Mouse (Mus musculus) myocyte (in vitro differentiated cells): ENCODE results near the gene Tmem219. TPM values are rescaled to one million over a fixed set of nuclear protein-coding genes. Genes with fewer than 3 reads are reported as not detected.

ENCODE experiments used
- H3K27me3 ChIP-seq: one replicate; pipeline ENCODE4 v1.6.1; 2011; ENCODE audit not compliant: control insufficient read depth, insufficient read depth, insufficient read length
- H3K36me3 ChIP-seq: one replicate; pipeline ENCODE4 v1.6.1; 2011; ENCODE audit not compliant: control insufficient read depth, insufficient read depth
- H3K4me2 ChIP-seq: one replicate; pipeline ENCODE4 v1.6.1; 2011; ENCODE audit warnings: low read depth, control low read depth
- H3K4me3 ChIP-seq: one replicate; pipeline ENCODE4 v1.5.1; 2011; ENCODE audit warnings: mild to moderate bottlenecking, control low read depth, moderate library complexity
- H3K79me2 ChIP-seq: one replicate; pipeline ENCODE4 v1.6.1; 2011; ENCODE audit not compliant: control insufficient read depth, insufficient read depth
- H3ac ChIP-seq: one replicate; pipeline ENCODE4 v1.6.1; 2011; ENCODE audit not compliant: control insufficient read depth, insufficient read length
- CEBPB ChIP-seq: IDR thresholded peaks from 2 replicates; pipeline ENCODE4 v1.6.1; 2011; ENCODE audit warnings: mild to moderate bottlenecking, moderate library complexity; ENCODE audit not compliant: poor library complexity, insufficient read depth, severe bottlenecking
- E2F4 ChIP-seq: IDR thresholded peaks from one replicate; pipeline ENCODE4 v1.6.1; 2011; ENCODE audit warnings: mild to moderate bottlenecking, control low read depth, moderate library complexity; ENCODE audit not compliant: insufficient read depth
- MAX ChIP-seq: IDR thresholded peaks from one replicate; pipeline ENCODE4 v1.6.1; 2011; ENCODE audit warnings: low read depth, mild to moderate bottlenecking, control low read depth
- MYOD1 ChIP-seq, 3 experiments: IDR thresholded peaks; one replicate each; pipeline ENCODE4 v1.6.1; 2011; ENCODE audit warnings: control low read depth in 2 of 3, low read depth in 2 of 3, mild to moderate bottlenecking in 2 of 3, moderate library complexity in 1 of 3; ENCODE audit not compliant: insufficient read length in 2 of 3, control insufficient read depth in 1 of 3
- MYOG ChIP-seq, 3 experiments: IDR thresholded peaks; one replicate each; pipeline ENCODE4 v1.6.1; 2011; ENCODE audit warnings: control low read depth in 2 of 3, low read depth in 2 of 3, mild to moderate bottlenecking in 2 of 3; ENCODE audit not compliant: insufficient read length in 2 of 3, control insufficient read depth in 1 of 3, insufficient read depth in 1 of 3
- POLR2A ChIP-seq: IDR thresholded peaks from one replicate; pipeline ENCODE4 v1.6.1; 2011; ENCODE audit warnings: low read depth, mild to moderate bottlenecking, control low read depth, moderate library complexity; ENCODE audit not compliant: insufficient read length
- POLR2AphosphoS2 ChIP-seq: IDR thresholded peaks from one replicate; pipeline ENCODE4 v1.6.1; 2011; ENCODE audit warnings: low read depth, control low read depth; ENCODE audit not compliant: insufficient read length
- REST ChIP-seq: IDR thresholded peaks from one replicate; pipeline ENCODE4 v1.6.1; 2011; ENCODE audit warnings: mild to moderate bottlenecking, control low read depth, moderate library complexity; ENCODE audit not compliant: insufficient read depth, insufficient read length
- SRF ChIP-seq: IDR thresholded peaks from one replicate; pipeline ENCODE4 v1.6.1; 2011; ENCODE audit warnings: low read depth; ENCODE audit not compliant: control insufficient read depth, insufficient read length
- TCF12 ChIP-seq: IDR thresholded peaks from one replicate; pipeline ENCODE4 v1.6.1; 2011; ENCODE audit warnings: mild to moderate bottlenecking, control low read depth; ENCODE audit not compliant: poor library complexity, insufficient read depth, severe bottlenecking
- TCF3 ChIP-seq: IDR thresholded peaks from one replicate; pipeline ENCODE4 v1.6.1; 2011; ENCODE audit warnings: low read depth, control low read depth; ENCODE audit not compliant: insufficient read length
- USF1 ChIP-seq: IDR thresholded peaks from one replicate; pipeline ENCODE4 v1.6.1; 2011; ENCODE audit warnings: low read depth, mild to moderate bottlenecking, control low read depth, moderate library complexity
- polyA plus RNA-seq: library from polyadenylated mRNA; unstranded; fragments of >200 nt; fragmentation: generic; extraction: Trizol; gene quantifications from one replicate; pipeline ENCODE4 v1.2.1, GENCODE M21; 2012; ENCODE audit warnings: missing spikeins

Tmem219 gene
- polyA plus RNA-seq, 1 experiment = 34.1 TPM

DNA sequence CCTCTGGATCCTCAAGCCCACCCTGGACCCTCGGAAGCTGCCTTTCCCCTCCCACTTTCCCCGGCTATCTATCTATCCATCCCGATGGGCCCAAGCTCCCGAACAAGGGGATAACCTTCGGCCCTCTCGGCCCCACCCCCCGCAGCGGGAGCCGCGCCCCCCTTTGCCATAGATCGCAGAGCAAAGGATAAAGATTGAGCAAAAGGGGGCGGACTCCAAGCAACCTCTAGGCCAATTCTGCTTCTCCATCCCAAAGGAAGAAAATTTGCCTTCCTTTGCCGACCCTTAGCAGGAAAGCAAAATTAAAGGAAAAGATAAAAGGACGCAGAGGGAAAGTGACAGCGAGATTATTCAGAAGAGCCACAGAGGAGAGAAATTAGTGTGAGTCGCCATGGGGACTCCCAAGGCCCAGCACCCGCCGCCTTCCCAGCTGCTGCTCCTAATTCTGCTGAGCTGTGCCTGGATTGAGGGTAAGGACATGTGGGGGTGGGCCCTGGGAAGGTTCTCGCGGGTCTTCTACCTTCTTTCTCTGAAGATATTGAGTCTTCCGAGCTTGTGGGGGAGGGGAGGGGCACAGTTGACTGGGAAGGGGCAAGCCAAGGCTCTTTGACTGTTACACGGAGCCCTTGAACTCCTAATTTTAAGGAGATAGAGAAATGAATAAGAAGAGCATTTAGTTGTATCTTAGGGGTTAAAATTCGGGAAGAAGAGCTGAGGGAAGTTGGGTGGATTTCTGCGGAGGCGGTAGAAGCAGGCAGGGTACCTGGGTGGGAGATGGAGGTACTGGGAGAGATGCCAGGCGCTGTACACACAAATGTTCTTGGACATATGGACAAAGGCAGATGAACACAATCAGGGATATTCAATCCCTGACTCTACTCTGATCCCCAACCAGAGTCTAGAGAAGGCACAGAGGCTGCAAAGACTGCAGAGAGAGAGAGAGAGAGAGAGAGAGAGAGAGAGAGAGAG, 28.2 kb upstream of the Tmem219 start:
- no peak overlapping the region for H3K4me2 ChIP-seq

DNA sequence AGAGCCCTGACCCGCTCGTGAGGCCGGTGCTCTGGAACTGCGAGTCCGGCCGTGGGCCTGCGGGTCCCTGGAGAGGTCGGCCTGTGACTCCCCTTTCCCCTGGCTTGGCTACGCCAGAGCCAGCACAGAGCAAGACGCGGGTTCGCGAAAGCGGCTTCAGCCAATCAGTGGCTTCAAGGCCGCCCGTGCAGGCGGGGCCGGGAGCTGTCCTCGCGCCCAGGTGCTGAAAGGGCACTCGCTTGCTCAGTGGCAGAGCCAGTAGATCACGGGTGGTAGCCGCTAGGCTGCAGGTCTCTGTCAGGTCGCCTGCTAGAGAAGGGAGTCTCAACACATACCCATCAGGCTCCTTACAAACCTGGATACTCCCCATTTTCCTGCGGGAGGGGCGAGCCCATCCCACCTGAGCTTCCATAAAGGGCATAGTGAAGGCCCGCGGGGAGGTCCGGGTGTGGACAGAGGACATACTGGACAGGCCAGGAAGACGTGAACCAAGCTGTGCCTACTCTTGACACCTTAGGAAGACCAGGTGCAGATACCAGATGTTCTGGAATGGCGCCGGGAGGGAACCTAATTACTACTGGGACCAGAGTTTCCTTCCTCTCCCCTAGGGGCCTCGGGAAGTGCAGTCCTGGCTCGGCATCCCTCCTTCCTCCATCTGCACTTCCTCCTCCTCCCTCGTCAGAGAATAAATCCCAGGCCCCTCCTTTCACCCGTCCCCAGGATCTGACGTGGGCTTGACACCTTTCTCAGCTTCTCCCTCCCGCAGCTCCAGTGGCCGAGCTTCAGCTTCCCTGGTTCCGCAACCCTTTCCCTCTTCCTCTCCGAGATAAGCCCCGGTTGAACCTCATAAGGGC, 27.3 kb upstream of the Tmem219 start, which contains the start of gene Sez6l2:
Gene Sez6l2, plus strand, starts transcription at position 771 of the 854 bp plus-strand sequence.
- Histone ChIP-seq H3ac (no peak within 1 kb of the TSS), H3K4me2 (peak within 1 kb of the TSS; percentile 69), H3K4me3 (no peak within 1 kb of the TSS), H3K79me2 (no peaks in the 10 kb centered on the region), H3K36me3 (peaks cover 3% of the 10 kb centered on the region), H3K27me3 (peaks cover 16% of the 10 kb centered on the region)
- TF ChIP-seq TCF3 (no peak), E2F4 (peak; percentile 5), MYOD1 (IDR thresholded peaks at IDR 0.05; ENCODE audit: control insufficient read depth in 1 of 3, insufficient read length in 2 of 3, low read depth in 2 of 3) (peak in 1 of 3 experiments; percentile 27), USF1 (no peak), SRF (no peak), REST (peak; percentile 96), POLR2A (no peak), TCF12 (no peak), CEBPB (no peak), MAX (no peak), MYOG (IDR thresholded peaks at IDR 0.05; ENCODE audit: control insufficient read depth in 1 of 3, insufficient read depth in 1 of 3, insufficient read length in 2 of 3, low read depth in 2 of 3) (peak in 1 of 3 experiments; percentile 46), POLR2AphosphoS2 (peak; percentile 27)

More for the DNA sequence above, 28.2 kb upstream of the Tmem219 start:
- H3K4me3 ChIP-seq = no peak overlapping the region
- H3K27me3 ChIP-seq = peaks cover 16% of the 10 kb centered on the region
- H3ac ChIP-seq = no peak overlapping the region
- no peaks in the 10 kb centered on the region for H3K36me3 ChIP-seq
- no peaks in the 10 kb centered on the region for H3K79me2 ChIP-seq
- no peak for TF ChIP-seq TCF3
- no peak for TF ChIP-seq REST
- TF ChIP-seq CEBPB = no peak
- TF ChIP-seq POLR2A = no peak
- no peak for TF ChIP-seq MYOD1 (IDR thresholded peaks at IDR 0.05; ENCODE audit: control insufficient read depth in 1 of 3, insufficient read length in 2 of 3, low read depth in 2 of 3)
- no peak for TF ChIP-seq MYOG (IDR thresholded peaks at IDR 0.05; ENCODE audit: control insufficient read depth in 1 of 3, insufficient read depth in 1 of 3, insufficient read length in 2 of 3, low read depth in 2 of 3)
- no peak for TF ChIP-seq E2F4
- TF ChIP-seq USF1 = no peak
- TF ChIP-seq POLR2AphosphoS2 = no peak
- TF ChIP-seq TCF12 = no peak
- TF ChIP-seq SRF = no peak
- no peak for TF ChIP-seq MAX

DNA sequence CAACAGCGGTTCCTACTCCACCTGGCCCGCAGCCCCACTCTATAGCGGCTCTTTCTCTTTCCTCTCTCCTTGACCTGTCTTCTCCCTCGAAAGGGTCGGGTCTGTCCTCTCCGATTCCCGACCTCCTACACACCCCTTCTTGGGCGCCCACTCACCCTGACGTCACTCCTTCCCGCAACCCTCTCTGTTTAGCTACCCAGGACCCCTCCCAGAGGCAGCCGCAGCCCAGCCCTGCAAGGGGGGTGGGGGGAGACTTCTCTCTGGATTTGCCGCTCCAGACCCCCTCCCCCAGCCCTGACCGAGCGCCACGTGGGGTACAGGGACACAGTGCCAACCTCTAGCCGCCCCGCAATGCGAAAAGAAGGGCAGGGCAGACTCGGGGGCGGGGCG, 26.7 kb upstream of the Tmem219 start, which contains the start of gene Asphd1:
Gene Asphd1, minus strand, starts transcription at position 180 of the 390 bp plus-strand sequence.
- Histone ChIP-seq H3K4me3 (no peak within 1 kb of the TSS), H3K4me2 (peak within 1 kb of the TSS; percentile 69), H3ac (no peak within 1 kb of the TSS), H3K36me3 (peaks cover 4% of the 10 kb centered on the region), H3K27me3 (peaks cover 16% of the 10 kb centered on the region), H3K79me2 (no peaks in the 10 kb centered on the region)
- TF ChIP-seq TCF12 (no peak), POLR2A (no peak), USF1 (no peak), MYOG (IDR thresholded peaks at IDR 0.05; ENCODE audit: control insufficient read depth in 1 of 3, insufficient read depth in 1 of 3, insufficient read length in 2 of 3, low read depth in 2 of 3) (no peak), MAX (no peak), CEBPB (no peak), TCF3 (no peak), REST (no peak), MYOD1 (IDR thresholded peaks at IDR 0.05; ENCODE audit: control insufficient read depth in 1 of 3, insufficient read length in 2 of 3, low read depth in 2 of 3) (no peak), POLR2AphosphoS2 (no peak), SRF (no peak), E2F4 (no peak)

DNA sequence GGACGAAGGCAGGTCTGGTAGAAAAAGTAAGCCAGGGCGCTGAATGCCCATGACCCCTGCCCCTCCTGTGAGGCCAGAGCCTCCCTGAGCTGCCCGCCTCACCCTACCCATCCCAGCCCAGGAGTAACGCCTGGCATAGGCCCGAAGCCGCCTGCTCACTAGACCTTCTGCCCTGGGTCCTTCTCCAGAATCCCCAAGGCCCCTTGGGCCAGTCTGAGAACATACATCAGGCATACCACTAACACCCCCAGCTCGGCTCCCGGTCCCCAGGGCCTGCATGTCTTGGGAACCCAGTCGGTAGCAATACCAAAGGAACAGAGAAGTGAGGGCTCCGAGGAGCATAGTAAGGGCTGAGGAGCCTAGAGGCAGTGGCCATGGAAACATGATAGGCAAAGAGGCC, 25.9 kb upstream of the Tmem219 start:
- Histone ChIP-seq H3ac (no peak overlapping the region), H3K4me3 (no peak overlapping the region), H3K27me3 (peaks cover 16% of the 10 kb centered on the region), H3K79me2 (no peaks in the 10 kb centered on the region), H3K36me3 (peaks cover 4% of the 10 kb centered on the region), H3K4me2 (no peak overlapping the region)
- TF ChIP-seq TCF3 = no peak
- no peak for TF ChIP-seq POLR2AphosphoS2
- TF ChIP-seq MYOG (IDR thresholded peaks at IDR 0.05; ENCODE audit: control insufficient read depth in 1 of 3, insufficient read depth in 1 of 3, insufficient read length in 2 of 3, low read depth in 2 of 3) = no peak
- TF ChIP-seq SRF = no peak
